Mouse (Mus musculus): ENCODE results near the gene March5. TPM values are rescaled to one million over a fixed set of nuclear protein-coding genes. Genes with fewer than 3 reads are reported as not detected.

The March5 gene
- total RNA-seq, 2 experiments from 2014 or later, result 56.7 to 66.6 TPM

DNA sequence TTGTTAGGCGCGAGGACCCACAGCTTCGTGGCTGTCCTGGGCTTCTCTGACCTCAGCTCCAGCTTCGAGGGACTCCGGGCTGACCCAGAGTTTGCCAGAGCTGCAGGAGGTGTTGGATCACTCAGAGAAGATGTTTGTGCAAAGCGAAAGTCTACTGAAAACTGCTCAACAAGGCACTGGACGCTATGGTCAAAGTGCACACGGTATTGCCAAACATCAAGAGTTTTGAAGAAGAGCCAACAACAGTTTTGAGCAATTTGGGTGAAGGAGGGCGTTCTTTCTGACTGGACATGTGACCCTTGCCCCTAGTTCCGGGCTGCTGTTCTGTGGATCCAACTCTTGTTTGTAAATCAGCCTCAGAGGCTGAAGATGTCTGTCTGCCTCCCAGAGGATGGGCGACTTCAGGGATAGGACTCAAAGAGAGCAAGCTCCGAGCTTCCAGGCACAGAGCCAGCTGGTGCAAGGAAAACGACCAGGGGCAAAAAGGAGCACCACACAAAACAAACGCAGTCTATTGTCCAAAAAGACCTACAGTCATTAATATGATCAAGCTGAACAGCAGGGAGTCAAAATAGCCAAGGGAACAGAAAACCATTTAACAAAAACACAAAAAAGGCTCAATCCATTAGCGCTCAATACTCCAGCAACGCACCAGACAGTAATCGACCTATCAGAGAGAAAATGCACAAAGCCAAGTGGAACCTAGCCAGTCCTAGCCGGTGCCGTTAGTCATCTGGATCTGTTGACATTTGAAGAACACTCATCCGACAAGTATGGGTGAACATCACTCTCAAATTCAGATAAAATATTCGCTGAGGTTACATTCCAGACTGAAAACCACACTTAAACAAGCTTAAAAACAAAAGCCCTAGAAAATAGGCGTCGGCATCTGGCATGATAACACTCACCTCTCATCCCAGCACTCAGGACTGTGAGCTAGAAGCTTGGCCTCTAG is 56.9 kb downstream of the March5 start:
- peak; percentile 21 for DNase-seq

DNA sequence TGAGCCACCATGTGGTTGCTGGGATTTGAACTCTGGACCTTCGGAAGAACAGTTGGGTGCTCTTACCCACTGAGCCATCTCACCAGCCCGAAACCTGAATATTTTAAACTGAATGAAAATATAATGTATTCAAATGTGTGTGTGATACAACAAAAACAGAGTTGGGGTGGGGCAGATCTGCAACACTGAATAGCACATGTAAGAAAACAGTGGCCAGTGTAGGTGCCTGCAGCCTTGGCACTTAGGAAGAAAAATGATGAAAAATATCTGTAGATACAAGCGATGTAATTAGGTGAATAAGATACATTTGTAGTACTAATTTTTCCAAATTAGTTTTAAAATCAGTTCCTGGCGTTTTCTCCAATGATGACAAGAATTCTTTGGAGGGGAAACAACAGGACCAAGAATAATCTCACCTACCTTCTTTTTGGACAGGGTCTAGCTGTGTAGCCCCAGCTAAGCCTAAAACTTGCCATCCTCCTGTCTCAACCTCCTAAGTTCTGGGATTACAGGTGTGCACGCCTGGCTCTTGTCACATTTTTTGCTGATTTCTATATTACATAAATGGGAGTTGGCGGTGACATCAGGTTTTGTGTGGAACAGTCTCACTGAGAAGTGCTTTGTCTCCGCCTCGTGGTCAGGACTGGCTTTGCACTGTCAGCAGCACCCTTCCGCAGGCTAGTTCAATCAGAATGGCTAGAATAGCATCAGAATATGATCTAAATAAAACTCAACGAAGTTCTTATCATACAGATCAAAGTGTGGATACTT is 58.2 kb downstream of the March5 start:
- DNase-seq, result peak; percentile 93

DNA sequence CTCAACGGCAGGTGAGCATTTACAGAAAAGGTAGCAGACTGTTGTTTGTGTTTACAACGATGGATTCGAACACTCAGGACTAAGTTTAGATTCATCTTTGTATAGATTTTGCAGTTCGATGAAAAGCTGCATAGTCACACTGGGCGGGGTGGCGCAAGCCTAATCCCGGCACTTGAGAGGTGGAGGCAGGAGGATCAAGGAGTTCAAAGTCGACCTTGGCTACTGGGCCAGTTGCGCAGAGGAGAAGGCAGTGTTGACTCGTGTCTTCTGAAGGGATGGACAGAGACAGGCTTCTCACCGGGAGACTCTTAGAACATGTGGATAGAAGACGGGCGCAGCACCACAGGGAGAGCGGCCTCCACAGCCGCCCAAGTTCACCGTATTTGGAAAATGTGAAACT is 61.8 kb downstream of the March5 start:
- DNase-seq, result no peak

Other genes starting within 250 kb of the March5 start
- gene Cpeb3, start 1.1 kb downstream of the March5 start, total RNA-seq (2021), result 10 to 100 TPM; 30.4 to 32.3 TPM
- gene Ide, start 130.3 kb downstream of the March5 start, total RNA-seq (2021), result 100 to 1,000 TPM in 1 of 2 experiments, 10 to 100 TPM in 1; 83.0 to 129 TPM
- 10 to 100 TPM in 1 of 2 experiments, 1 to 10 TPM in 1; 8.4 to 10.2 TPM for gene Kif11, start 168.9 kb downstream of the March5 start, total RNA-seq (2021)
- 1 to 10 TPM; 3.5 to 5.7 TPM for gene Hhex, start 227.3 kb downstream of the March5 start, total RNA-seq (2021)

All from gastrocnemius, postnatal 10 days (tissue).